Mouse (Mus musculus) embryonic fibroblast, embryonic 13.5 days (primary cell): ENCODE data around the gene Cmtr1.

Source experiments
- CTCF ChIP-seq: IDR thresholded peaks from 2 replicates; pipeline ENCODE4 v1.5.1; 2011; ENCODE audit warnings: mild to moderate bottlenecking, control low read depth, low read length, moderate library complexity, borderline replicate concordance; ENCODE audit not compliant: insufficient read depth
- POLR2A ChIP-seq: IDR thresholded peaks from 2 replicates; pipeline ENCODE4 v1.6.1; 2011; ENCODE audit warnings: low read depth, mild to moderate bottlenecking, control low read depth, low read length, moderate library complexity

DNA sequence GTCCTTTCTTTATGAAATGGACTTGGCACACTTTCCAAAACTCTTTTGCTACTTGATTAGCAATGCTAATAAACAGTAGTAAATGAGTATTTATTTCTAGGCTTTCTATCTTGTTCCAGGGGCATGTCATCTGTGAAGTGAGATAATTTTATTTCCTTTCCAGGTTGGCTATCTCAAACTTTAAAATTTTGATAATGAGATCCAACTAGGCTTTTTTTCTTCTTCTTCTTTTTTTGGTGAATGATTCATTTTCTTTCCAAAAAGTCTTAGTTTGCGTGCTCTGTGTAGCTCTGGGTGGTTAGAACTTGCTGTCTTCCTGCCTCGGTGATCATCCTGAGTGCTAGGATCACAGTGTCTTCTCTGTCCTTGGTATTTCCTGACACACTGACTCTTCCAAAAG is 32.4 kb downstream of the Cmtr1 start:
- TF ChIP-seq CTCF (no peak), POLR2A (no peak)
